Mouse (Mus musculus) bone marrow, adult 2 months (tissue): ENCODE data around the gene Erg.

Source experiments
- CTCF ChIP-seq: fragments of 200-500 bp; IDR thresholded peaks from 2 replicates; pipeline ENCODE4 v1.5.1; 2011; ENCODE audit warnings: low read length, control low read depth; ENCODE audit not compliant: control insufficient read depth, insufficient read depth
- POLR2A ChIP-seq: fragments of 200-500 bp; IDR thresholded peaks from 2 replicates; pipeline ENCODE4 v1.6.1; 2011; ENCODE audit warnings: low read depth, mild to moderate bottlenecking, control low read depth, low read length, borderline replicate concordance; ENCODE audit not compliant: control insufficient read depth

DNA sequence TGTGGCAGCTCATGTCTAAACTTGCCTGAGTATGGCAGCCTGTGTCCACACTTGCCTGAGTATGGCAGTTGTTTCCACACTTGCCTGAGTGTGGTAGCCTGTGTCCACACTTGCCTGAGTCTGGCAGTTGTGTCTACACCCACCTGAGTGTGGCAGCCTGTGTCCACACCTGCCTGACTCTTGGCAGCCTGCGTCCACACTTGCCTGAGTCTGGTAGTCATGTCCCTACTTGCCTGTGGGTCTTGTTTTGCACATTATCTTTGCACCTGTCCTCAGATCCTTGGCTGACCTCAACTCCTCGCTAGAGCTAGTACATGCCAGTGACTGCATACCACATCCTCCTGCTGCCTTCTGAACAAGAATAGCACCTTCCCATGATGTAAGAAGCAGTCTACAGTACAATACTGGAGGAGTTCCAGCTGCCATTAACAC lies 153.8 kb downstream of the Erg start:
- TF ChIP-seq CTCF: no peak; the same call in 1 of the 2 replicates
- TF ChIP-seq POLR2A: no peak
